Mouse (Mus musculus): ENCODE data around the gene Vax2. TPM values are rescaled to one million over a fixed set of nuclear protein-coding genes. Genes with fewer than 3 reads are reported as not detected.
A peak's percentile ranks its signal among the peaks of the same experiment; 100 is the strongest.

Vax2 gene
- polyA plus RNA-seq, 1 experiment from 2014 or later, result 0.17 TPM

GRCm38 (mm10) chr6:83699971-83700370 is 11.1 kb upstream of the Vax2 start:
- 3% methylated on average over 5 of the region's 5 CpGs for WGBS
- no peak overlapping the region for H3K4me2 ChIP-seq (replicated peaks)
- H3K4me1 ChIP-seq, result peaks cover 9% of the 10 kb centered on the region
- H3K36me3 ChIP-seq, result no peaks in the 10 kb centered on the region
- H3K9ac ChIP-seq, result no peak overlapping the region
- H3K4me3 ChIP-seq (replicated peaks), result no peak overlapping the region
- H3K27me3 ChIP-seq, result peaks cover 94% of the 10 kb centered on the region
- no peaks in the 10 kb centered on the region for H3K9me3 ChIP-seq (replicated peaks)
- no peak for ATAC-seq (ENCODE audit: insufficient number of reproducible peaks, low FRiP score, low TSS enrichment, low read depth)
- no peak overlapping the region for H3K27ac ChIP-seq (replicated peaks)

- Histone ChIP-seq H3K4me2 (replicated peaks) (no peak overlapping the region), H3K9me3 (replicated peaks) (no peaks in the 10 kb centered on the region), H3K4me3 (replicated peaks) (no peak overlapping the region), H3K9ac (no peak overlapping the region), H3K27me3 (peaks cover 94% of the 10 kb centered on the region), H3K36me3 (no peaks in the 10 kb centered on the region), H3K27ac (replicated peaks) (no peak overlapping the region), H3K4me1 (peaks cover 9% of the 10 kb centered on the region)
- ATAC-seq (ENCODE audit: insufficient number of reproducible peaks, low FRiP score, low TSS enrichment, low read depth), result no peak
- under 1% methylated on average over 11 of the region's 11 CpGs for WGBS
Measured at GRCm38 (mm10) chr6:83701001-83701400, 10.1 kb upstream of the Vax2 start.

- Histone ChIP-seq H3K36me3 (no peaks in the 10 kb centered on the region), H3K4me1 (peaks cover 9% of the 10 kb centered on the region), H3K4me3 (replicated peaks) (peak overlapping the region; percentile 18), H3K27ac (replicated peaks) (no peak overlapping the region), H3K9ac (no peak overlapping the region), H3K27me3 (peaks cover 94% of the 10 kb centered on the region), H3K4me2 (replicated peaks) (peak overlapping the region; percentile 21; the same call in 1 of the 2 replicates), H3K9me3 (replicated peaks) (no peaks in the 10 kb centered on the region)
- 2% methylated on average over 53 of the region's 53 CpGs for WGBS
- no peak for ATAC-seq (ENCODE audit: insufficient number of reproducible peaks, low FRiP score, low TSS enrichment, low read depth)
Measured at GRCm38 (mm10) chr6:83702146-83702999, 8.7 kb upstream of the Vax2 start.

GRCm38 (mm10) chr6:83703000-83703721 is 7.9 kb upstream of the Vax2 start:
- no peak for ATAC-seq (ENCODE audit: insufficient number of reproducible peaks, low FRiP score, low TSS enrichment, low read depth)
- Histone ChIP-seq H3K4me1 (peaks cover 9% of the 10 kb centered on the region), H3K27ac (replicated peaks) (no peak overlapping the region), H3K9me3 (replicated peaks) (no peaks in the 10 kb centered on the region), H3K4me3 (replicated peaks) (no peak overlapping the region), H3K9ac (no peak overlapping the region), H3K27me3 (peaks cover 94% of the 10 kb centered on the region), H3K4me2 (replicated peaks) (no peak overlapping the region), H3K36me3 (no peaks in the 10 kb centered on the region)
- 2% methylated on average over 27 of the region's 27 CpGs for WGBS

- Histone ChIP-seq H3K27me3 (peaks cover 94% of the 10 kb centered on the region), H3K36me3 (no peaks in the 10 kb centered on the region), H3K4me2 (replicated peaks) (no peak overlapping the region), H3K4me3 (replicated peaks) (no peak overlapping the region), H3K4me1 (peaks cover 9% of the 10 kb centered on the region), H3K27ac (replicated peaks) (no peak overlapping the region), H3K9me3 (replicated peaks) (no peaks in the 10 kb centered on the region), H3K9ac (no peak overlapping the region)
- 3% methylated on average over 10 of the region's 10 CpGs for WGBS
- no peak for ATAC-seq (ENCODE audit: insufficient number of reproducible peaks, low FRiP score, low TSS enrichment, low read depth)
Measured at GRCm38 (mm10) chr6:83703722-83704078, 7.4 kb upstream of the Vax2 start.

GRCm38 (mm10) chr6:83704294-83704693 is 6.8 kb upstream of the Vax2 start:
- ATAC-seq (ENCODE audit: insufficient number of reproducible peaks, low FRiP score, low TSS enrichment, low read depth), result no peak
- H3K4me3 ChIP-seq (replicated peaks), result no peak overlapping the region
- peaks cover 9% of the 10 kb centered on the region for H3K4me1 ChIP-seq
- no peaks in the 10 kb centered on the region for H3K36me3 ChIP-seq
- peaks cover 94% of the 10 kb centered on the region for H3K27me3 ChIP-seq
- 7% methylated on average over 1 of the region's 1 CpGs for WGBS
- H3K27ac ChIP-seq (replicated peaks), result no peak overlapping the region
- no peak overlapping the region for H3K9ac ChIP-seq
- no peaks in the 10 kb centered on the region for H3K9me3 ChIP-seq (replicated peaks)
- H3K4me2 ChIP-seq (replicated peaks), result no peak overlapping the region

- WGBS, result 18% methylated on average over 5 of the region's 5 CpGs
- peaks cover 9% of the 10 kb centered on the region for H3K4me1 ChIP-seq
- no peaks in the 10 kb centered on the region for H3K9me3 ChIP-seq (replicated peaks)
- H3K4me2 ChIP-seq (replicated peaks), result no peak overlapping the region
- ATAC-seq (ENCODE audit: insufficient number of reproducible peaks, low FRiP score, low TSS enrichment, low read depth), result no peak
- no peak overlapping the region for H3K4me3 ChIP-seq (replicated peaks)
- no peaks in the 10 kb centered on the region for H3K36me3 ChIP-seq
- H3K9ac ChIP-seq, result no peak overlapping the region
- no peak overlapping the region for H3K27ac ChIP-seq (replicated peaks)
- peaks cover 94% of the 10 kb centered on the region for H3K27me3 ChIP-seq
Measured at GRCm38 (mm10) chr6:83704701-83705100, 6.4 kb upstream of the Vax2 start.

GRCm38 (mm10) chr6:83707738-83708510 is 3.1 kb upstream of the Vax2 start:
- H3K9ac ChIP-seq, result no peak overlapping the region
- H3K4me1 ChIP-seq, result peaks cover 21% of the 10 kb centered on the region
- WGBS, result 4% methylated on average over 6 of the region's 6 CpGs
- no peaks in the 10 kb centered on the region for H3K9me3 ChIP-seq (replicated peaks)
- ATAC-seq (ENCODE audit: insufficient number of reproducible peaks, low FRiP score, low TSS enrichment, low read depth), result no peak
- H3K4me3 ChIP-seq (replicated peaks), result no peak overlapping the region
- no peaks in the 10 kb centered on the region for H3K36me3 ChIP-seq
- peaks cover 99% of the 10 kb centered on the region for H3K27me3 ChIP-seq
- H3K4me2 ChIP-seq (replicated peaks), result no peak overlapping the region
- H3K27ac ChIP-seq (replicated peaks), result no peak overlapping the region

GRCm38 (mm10) chr6:83710361-83711066 is 550 bp upstream of the Vax2 start:
- Histone ChIP-seq H3K9ac (no peak overlapping the region), H3K4me2 (replicated peaks) (peak overlapping the region; percentile 77), H3K27me3 (peaks cover 98% of the 10 kb centered on the region), H3K4me1 (peaks cover 29% of the 10 kb centered on the region), H3K27ac (replicated peaks) (no peak overlapping the region), H3K9me3 (replicated peaks) (no peaks in the 10 kb centered on the region), H3K4me3 (replicated peaks) (peak overlapping the region; percentile 45), H3K36me3 (no peaks in the 10 kb centered on the region)
- 0 out of 2 replicates have a peak, but pooled peaks have one; percentile 34 for ATAC-seq (ENCODE audit: insufficient number of reproducible peaks, low FRiP score, low TSS enrichment, low read depth)
- WGBS, result under 1% methylated on average over 32 of the region's 32 CpGs

GRCm38 (mm10) chr6:83711725-83712475 is 836 bp downstream of the Vax2 start:
- Histone ChIP-seq H3K4me3 (replicated peaks) (peak overlapping the region; percentile 45), H3K36me3 (no peaks in the 10 kb centered on the region), H3K27ac (replicated peaks) (no peak overlapping the region), H3K9me3 (replicated peaks) (no peaks in the 10 kb centered on the region), H3K9ac (no peak overlapping the region), H3K4me1 (peaks cover 35% of the 10 kb centered on the region), H3K4me2 (replicated peaks) (peak overlapping the region; percentile 77), H3K27me3 (peaks cover 96% of the 10 kb centered on the region)
- WGBS, result 3% methylated on average over 44 of the region's 45 CpGs
- ATAC-seq (ENCODE audit: insufficient number of reproducible peaks, low FRiP score, low TSS enrichment, low read depth), result no peak

All from embryonic facial prominence, embryonic 15.5 days (tissue).